18 mouse cellular contexts compared by ENCODE assay signal in the genomic region with DNA sequence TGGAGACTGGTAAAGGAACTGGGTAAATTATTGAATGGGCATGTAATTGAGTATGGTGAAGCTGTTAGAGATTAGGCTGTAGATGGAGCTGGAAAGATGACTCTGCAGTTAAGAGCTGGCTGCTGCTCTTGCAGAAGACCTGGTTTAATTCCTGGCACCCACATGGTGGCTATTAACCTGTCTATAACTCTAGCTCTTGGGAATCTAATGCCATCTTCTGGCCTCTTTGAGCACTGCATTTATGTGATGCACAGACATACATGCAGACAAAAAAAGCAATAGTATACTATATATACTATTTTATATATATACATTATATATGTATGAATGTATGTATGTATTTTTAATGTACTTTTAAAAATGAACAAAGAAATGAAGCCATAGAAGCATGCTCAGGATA.
A peak's percentile ranks its signal among the peaks of the same experiment; 100 is the strongest.
DNase-seq lines count a peak whose midpoint lies in the region; ATAC-seq and TF ChIP-seq lines count a peak whose summit lies in the region.
"Had no signal": no experiment of that assay in that cellular context is flagged by ENCODE, and none has a peak within 500 bp of the region (broad histone marks: within the 10 kb centered on the region; RNA-seq: fewer than 3 reads in every experiment).

No protein-coding gene starts in this region.

- TF ChIP-seq EP300 in heart, adult 2 months (IDR thresholded peaks at IDR 0.05; ENCODE audit: insufficient read depth, low read depth, low read length): no peak

- no peak overlapping the region for H3K4me3 ChIP-seq in heart, adult 2 months
- H3K4me3 ChIP-seq: forebrain, embryonic 12.5 days; heart, embryonic 15.5 days; midbrain, embryonic 13.5 days had no signal

- H3K36me3 ChIP-seq in heart, adult 2 months (ENCODE audit: control insufficient read depth, insufficient read depth, low read length): no peaks in the 10 kb centered on the region
- H3K36me3 ChIP-seq: forebrain, embryonic 12.5 days; midbrain, embryonic 13.5 days had no signal

- TF ChIP-seq CTCF in heart, adult 2 months (IDR thresholded peaks at IDR 0.05): peak; percentile 40

- no peak for TF ChIP-seq POLR2A in heart, adult 2 months (IDR thresholded peaks at IDR 0.05; ENCODE audit: insufficient read depth, low read depth, low read length)

- peak; percentile 54 for ATAC-seq in megakaryocyte progenitor cell, adult 5-6 weeks (replicated peaks; ENCODE audit: poor library complexity)
- ATAC-seq: midbrain, embryonic 13.5 days had no signal

- H3K79me2 ChIP-seq in heart, adult 2 months (replicated peaks; ENCODE audit: control insufficient read depth, insufficient read depth, low read length): no peaks in the 10 kb centered on the region

- intact Hi-C loops in heart, adult 2 months (cut with DNase I): no loop called here
- intact Hi-C loops in heart, postnatal 14 days (cut with DNase I): no loop called here
- intact Hi-C loops in left cerebral cortex, postnatal 10 days (cut with DNase I): no loop called here

- DNase-seq in heart, adult 2 months: no peak
- DNase-seq in heart, postnatal 14 days: no peak
- DNase-seq in thymus, postnatal 14 days: peak; percentile 5
- no peak for DNase-seq in thymus, adult 18-20 months
- no peak for DNase-seq in left cerebral cortex, postnatal 10 days (ENCODE audit: extremely low spot score in 1 of 2, low spot score in 2 of 2)
- no peak for DNase-seq in lung, postnatal 25 days (ENCODE audit: low spot score)
- DNase-seq: adrenal gland, adult 2 months; B cell, adult 2 months; cerebellum, adult 2 months; gastrocnemius, postnatal 14 days; kidney, adult 2 months; kidney, postnatal 14 days; left cerebral cortex, postnatal 4 days; lung, adult 2 months had no signal

- H3K27ac ChIP-seq in heart, adult 2 months: no peak overlapping the region
- H3K27ac ChIP-seq: forebrain, embryonic 12.5 days; heart, embryonic 15.5 days; midbrain, embryonic 13.5 days had no signal

- H3K4me1 ChIP-seq in heart, adult 2 months (ENCODE audit: control insufficient read depth, insufficient read depth, low read length): no peaks in the 10 kb centered on the region
- H3K4me1 ChIP-seq: forebrain, embryonic 12.5 days; heart, embryonic 15.5 days; midbrain, embryonic 13.5 days had no signal

- no peaks in the 10 kb centered on the region for H3K27me3 ChIP-seq in heart, adult 2 months (ENCODE audit: control insufficient read depth, insufficient read depth, low read length)
- H3K27me3 ChIP-seq: heart, embryonic 15.5 days had no signal

- no peak overlapping the region for H3K9ac ChIP-seq in heart, adult 2 months (ENCODE audit: low read depth, low read length)
- H3K9ac ChIP-seq: forebrain, embryonic 12.5 days; heart, embryonic 15.5 days; midbrain, embryonic 13.5 days had no signal
